Mouse (Mus musculus): Measurements from ENCODE around the gene Nav3.

DNA sequence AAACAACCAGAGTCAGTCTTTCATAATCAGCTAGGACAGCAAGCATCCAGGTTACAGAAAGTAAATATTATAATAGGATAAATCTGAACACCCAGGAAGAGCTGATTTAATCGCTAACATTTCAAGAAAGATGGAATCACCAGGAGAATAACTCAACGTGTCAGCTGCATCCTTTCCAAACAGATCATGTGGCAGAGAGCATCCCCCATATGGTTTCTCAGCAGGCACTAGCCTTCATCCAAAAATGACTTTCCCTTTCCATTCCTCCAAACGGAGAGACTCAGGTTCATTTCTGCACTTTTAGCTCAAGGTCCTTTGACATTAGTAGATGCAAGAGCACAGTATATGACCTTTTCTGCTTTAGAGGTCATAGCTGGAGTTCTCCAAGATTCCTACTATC is 765.4 kb downstream of the Nav3 start:
- TF ChIP-seq POLR2A (IDR thresholded peaks at IDR 0.05; ENCODE audit: extremely low read depth, insufficient read depth, low read length) (no peak), CTCF (IDR thresholded peaks at IDR 0.05; ENCODE audit: extremely low read depth, insufficient read depth, low read length) (no peak)
